Mouse (Mus musculus): ENCODE results near the gene Elovl6.

DNA sequence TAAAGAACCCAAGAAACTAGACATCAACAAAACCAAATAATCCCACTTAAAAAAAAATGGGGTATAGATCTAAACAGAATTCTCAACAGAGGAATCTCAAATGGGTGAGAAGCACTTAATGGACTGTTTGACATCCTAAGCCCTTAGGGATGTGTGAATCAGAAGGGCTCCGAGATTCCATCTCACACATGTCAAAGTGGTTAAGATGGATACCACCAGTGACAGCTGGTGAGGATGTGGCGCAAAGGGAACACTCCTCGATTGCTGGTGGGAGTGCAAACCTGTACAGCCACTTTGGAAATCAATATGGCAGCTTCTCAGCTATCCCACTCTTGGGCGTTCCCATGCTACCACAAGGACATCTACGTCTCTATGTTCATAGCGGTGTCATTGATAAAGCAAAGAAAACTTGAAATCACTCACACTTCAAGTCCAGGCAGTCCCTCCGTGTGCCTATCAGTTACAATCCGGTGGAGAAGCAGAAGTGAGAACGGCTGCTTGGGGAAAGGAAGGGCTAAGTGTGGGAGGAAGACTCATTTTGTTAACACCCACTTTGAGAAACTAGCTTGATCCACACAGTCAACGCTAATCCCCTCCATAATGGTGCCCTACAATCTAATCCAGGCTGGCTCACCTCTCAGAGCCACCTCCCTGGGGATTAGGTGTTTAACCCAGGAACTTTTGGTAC, 8.6 kb upstream of the Elovl6 start:
- no peak for TF ChIP-seq MXI1 (IDR thresholded peaks at IDR 0.05; ENCODE audit: low read depth, low read length)
- no peak for TF ChIP-seq POLR2A (IDR thresholded peaks at IDR 0.05; ENCODE audit: control insufficient read depth in 1 of 2, insufficient read depth in 1 of 2, low read depth in 1 of 2, low read length in 2 of 2, poor library complexity in 1 of 2)
- no peak for TF ChIP-seq CTCF (IDR thresholded peaks at IDR 0.05 in 2 of 3, conservative IDR thresholded peaks at IDR 0.05 in 1 of 3; ENCODE audit: control insufficient read depth in 1 of 3, insufficient read depth in 1 of 3, low read depth in 2 of 3, low read length in 3 of 3, poor library complexity in 1 of 3, severe bottlenecking in 1 of 3)
- no peak for TF ChIP-seq TCF12 (IDR thresholded peaks at IDR 0.05; ENCODE audit: low read depth, low read length)
- no peak for TF ChIP-seq E2F4 (IDR thresholded peaks at IDR 0.05; ENCODE audit: borderline replicate concordance, low read depth, low read length)
- TF ChIP-seq KAT2A (conservative IDR thresholded peaks at IDR 0.05; ENCODE audit: low read depth, low read length), result no peak
- no peak for TF ChIP-seq ZC3H11A (IDR thresholded peaks at IDR 0.05; ENCODE audit: low read depth, low read length)
- TF ChIP-seq JUND (IDR thresholded peaks at IDR 0.05; ENCODE audit: low read depth, low read length), result no peak
- TF ChIP-seq USF1 (IDR thresholded peaks at IDR 0.05; ENCODE audit: low read depth, low read length), result no peak
- TF ChIP-seq MAX (IDR thresholded peaks at IDR 0.05; ENCODE audit: low read length), result no peak
- no peak for TF ChIP-seq SMC3 (IDR thresholded peaks at IDR 0.05; ENCODE audit: low read depth, low read length)
- TF ChIP-seq NRF1 (IDR thresholded peaks at IDR 0.05; ENCODE audit: insufficient read depth, low read depth, low read length, poor library complexity, severe bottlenecking), result no peak
- no peak for TF ChIP-seq HCFC1 (IDR thresholded peaks at IDR 0.05; ENCODE audit: low read depth, low read length)
- TF ChIP-seq BHLHE40 (IDR thresholded peaks at IDR 0.05; ENCODE audit: borderline replicate concordance, low read depth, low read length), result no peak

All from MEL (cell line).